Mouse (Mus musculus): ENCODE results near the gene Wdr66. TPM values are rescaled to one million over a fixed set of nuclear protein-coding genes. Genes with fewer than 3 reads are reported as not detected.
A peak's percentile ranks its signal among the peaks of the same experiment; 100 is the strongest.

Gene Wdr66
- total and polyA plus RNA-seq, 3 experiments: 0.52 to 2.0 (median 0.65) TPM

GRCm38 (mm10) chr5:123239501-123239900, 12.4 kb upstream of the Wdr66 start:
- H3K9ac ChIP-seq (ENCODE audit: low read depth, low read length): no peak overlapping the region
- H3K27me3 ChIP-seq (ENCODE audit: control insufficient read depth, insufficient read depth, low read length): no peaks in the 10 kb centered on the region
- H3K4me3 ChIP-seq: no peak overlapping the region
- intact Hi-C loops (cut with DNase I): no loop called here
- H3K4me1 ChIP-seq (ENCODE audit: control insufficient read depth, insufficient read depth, low read length): no peaks in the 10 kb centered on the region
- 90% methylated on average over 11 of the region's 11 CpGs for WGBS
- no peaks in the 10 kb centered on the region for H3K79me2 ChIP-seq (replicated peaks; ENCODE audit: control insufficient read depth, insufficient read depth, low read length)
- no peaks in the 10 kb centered on the region for H3K36me3 ChIP-seq (ENCODE audit: control insufficient read depth, insufficient read depth, low read length)
- H3K27ac ChIP-seq: no peak overlapping the region
- peak; percentile 61 to 66 for DNase-seq
- TF ChIP-seq CTCF (IDR thresholded peaks at IDR 0.05) (no peak), EP300 (IDR thresholded peaks at IDR 0.05; ENCODE audit: insufficient read depth, low read depth, low read length) (no peak), POLR2A (IDR thresholded peaks at IDR 0.05; ENCODE audit: insufficient read depth, low read depth, low read length) (no peak)

GRCm38 (mm10) chr5:123245518-123245917, 6.4 kb upstream of the Wdr66 start:
- intact Hi-C loops (cut with DNase I): no loop called here

DNA sequence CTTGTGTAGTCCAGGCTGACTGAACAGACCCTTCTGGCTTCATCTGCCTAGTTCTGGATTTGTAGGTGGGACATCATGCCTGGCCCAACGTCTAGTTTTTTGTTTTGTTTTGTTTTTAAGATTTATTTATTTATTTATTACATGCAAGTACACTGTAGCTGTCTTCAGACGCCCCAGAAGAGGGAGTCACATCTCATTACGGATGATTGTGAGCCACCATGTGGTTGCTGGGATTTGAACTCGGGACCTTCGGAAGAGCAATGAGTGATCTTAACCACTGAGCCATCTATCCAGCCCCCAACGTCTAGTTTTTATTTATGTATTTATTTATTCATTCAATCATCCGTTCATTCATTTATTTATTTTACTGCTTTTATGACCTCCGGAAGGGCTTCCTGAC, 512 bp upstream of the Wdr66 start:
- Histone ChIP-seq H3K27ac (no peak overlapping the region), H3K27me3 (ENCODE audit: control insufficient read depth, insufficient read depth, low read length) (no peaks in the 10 kb centered on the region), H3K4me3 (no peak overlapping the region), H3K9ac (ENCODE audit: low read depth, low read length) (no peak overlapping the region), H3K79me2 (replicated peaks; ENCODE audit: control insufficient read depth, insufficient read depth, low read length) (no peaks in the 10 kb centered on the region), H3K36me3 (ENCODE audit: control insufficient read depth, insufficient read depth, low read length) (no peaks in the 10 kb centered on the region), H3K4me1 (ENCODE audit: control insufficient read depth, insufficient read depth, low read length) (no peaks in the 10 kb centered on the region)
- 63% methylated on average over 8 of the region's 8 CpGs for WGBS
- DNase-seq: no peak
- TF ChIP-seq POLR2A (IDR thresholded peaks at IDR 0.05; ENCODE audit: insufficient read depth, low read depth, low read length) (no peak), CTCF (IDR thresholded peaks at IDR 0.05) (no peak), EP300 (IDR thresholded peaks at IDR 0.05; ENCODE audit: insufficient read depth, low read depth, low read length) (no peak)
- intact Hi-C loops (cut with DNase I): loop anchor here (5.0 kb wide), 2 partner anchors 116 to 186 kb away; no protein-coding TSS in a partner anchor

More at GRCm38 (mm10) chr5:123245518-123245917, 6.4 kb upstream of the Wdr66 start:
- Histone ChIP-seq H3K4me1 (ENCODE audit: control insufficient read depth, insufficient read depth, low read length) (no peaks in the 10 kb centered on the region), H3K79me2 (replicated peaks; ENCODE audit: control insufficient read depth, insufficient read depth, low read length) (no peaks in the 10 kb centered on the region), H3K27me3 (ENCODE audit: control insufficient read depth, insufficient read depth, low read length) (no peaks in the 10 kb centered on the region), H3K9ac (ENCODE audit: low read depth, low read length) (no peak overlapping the region), H3K27ac (no peak overlapping the region), H3K36me3 (ENCODE audit: control insufficient read depth, insufficient read depth, low read length) (no peaks in the 10 kb centered on the region), H3K4me3 (no peak overlapping the region)
- TF ChIP-seq EP300 (IDR thresholded peaks at IDR 0.05; ENCODE audit: insufficient read depth, low read depth, low read length) (no peak), CTCF (IDR thresholded peaks at IDR 0.05) (peak; percentile 75), POLR2A (IDR thresholded peaks at IDR 0.05; ENCODE audit: insufficient read depth, low read depth, low read length) (no peak)
- WGBS: 26% methylated on average over 4 of the region's 4 CpGs
- DNase-seq: peak in 1 of 2 experiments; percentile 39

DNA sequence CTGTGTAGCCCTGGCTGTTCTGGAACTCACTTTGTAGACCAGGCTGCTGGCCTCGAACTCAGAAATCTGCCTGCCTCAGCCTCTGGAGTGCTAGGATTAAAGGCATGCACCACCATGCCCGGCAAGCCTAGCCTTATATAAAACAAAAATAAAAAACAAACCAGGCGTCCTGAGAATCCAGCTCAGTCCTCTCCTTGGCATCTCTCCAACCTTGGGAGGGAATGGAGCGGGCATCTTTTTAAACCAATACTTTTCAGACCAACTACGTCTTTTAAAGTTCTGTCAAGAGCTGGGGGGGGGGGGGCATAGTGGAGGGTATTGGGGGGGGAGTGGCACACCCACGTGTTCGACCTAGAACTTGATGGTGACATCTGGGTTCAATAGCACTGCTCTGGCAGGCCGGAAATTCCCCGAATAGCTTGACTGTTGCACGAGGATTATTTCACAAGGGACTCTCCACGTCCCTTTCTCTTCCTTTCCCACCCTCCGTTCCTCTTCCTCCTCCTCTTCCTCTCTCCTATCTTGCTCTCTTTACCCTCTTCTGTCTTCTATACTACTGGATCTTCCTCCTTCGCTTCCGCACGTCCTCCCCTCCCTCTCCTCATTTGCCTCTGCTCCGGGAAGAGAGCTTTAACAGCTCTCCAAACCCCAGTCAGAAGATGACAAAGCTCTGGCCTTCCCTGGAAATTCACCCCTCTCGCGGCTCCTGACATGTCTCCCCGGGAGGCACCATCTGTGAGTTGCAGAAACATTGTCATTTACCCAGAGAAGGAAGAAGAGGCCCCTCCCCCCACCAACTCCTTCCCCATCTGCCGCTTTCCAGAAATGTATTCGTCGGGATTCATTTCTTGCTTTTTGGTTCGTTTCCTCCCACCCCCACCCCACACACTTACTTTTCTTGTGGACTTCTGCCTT, 5.2 kb downstream of the Wdr66 start:
- H3K4me3 ChIP-seq: no peak overlapping the region
- no peaks in the 10 kb centered on the region for H3K79me2 ChIP-seq (replicated peaks; ENCODE audit: control insufficient read depth, insufficient read depth, low read length)
- H3K27ac ChIP-seq: peak overlapping the region; percentile 12; the same call in 1 of the 2 replicates
- no peaks in the 10 kb centered on the region for H3K27me3 ChIP-seq (ENCODE audit: control insufficient read depth, insufficient read depth, low read length)
- no peak overlapping the region for H3K9ac ChIP-seq (ENCODE audit: low read depth, low read length)
- WGBS: 21% methylated on average over 23 of the region's 23 CpGs
- no peak for DNase-seq
- intact Hi-C loops (cut with DNase I): no loop called here
- no peak for TF ChIP-seq EP300 (IDR thresholded peaks at IDR 0.05; ENCODE audit: insufficient read depth, low read depth, low read length)
- TF ChIP-seq CTCF (IDR thresholded peaks at IDR 0.05): no peak
- TF ChIP-seq POLR2A (IDR thresholded peaks at IDR 0.05; ENCODE audit: insufficient read depth, low read depth, low read length): no peak
- no peaks in the 10 kb centered on the region for H3K36me3 ChIP-seq (ENCODE audit: control insufficient read depth, insufficient read depth, low read length)
- H3K4me1 ChIP-seq (ENCODE audit: control insufficient read depth, insufficient read depth, low read length): no peaks in the 10 kb centered on the region

DNA sequence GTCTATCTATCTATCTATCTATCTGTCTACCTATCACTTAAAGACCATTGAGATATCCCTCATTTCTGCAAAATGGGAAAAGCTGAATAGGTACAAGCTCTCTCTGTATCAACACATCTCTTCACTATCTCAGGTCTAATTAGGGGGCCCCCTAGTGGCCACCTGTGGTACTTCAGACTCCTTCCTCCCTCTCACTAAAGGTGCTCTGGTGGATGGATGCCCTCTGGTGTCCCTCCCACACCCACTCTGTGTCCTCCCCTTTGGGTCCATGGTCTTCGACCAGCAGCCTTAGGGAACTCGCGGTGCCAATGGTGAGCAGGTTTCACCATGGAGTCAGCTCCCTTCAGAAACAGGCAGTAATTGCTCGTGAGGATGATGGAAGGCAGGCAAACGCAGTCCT, 7.1 kb downstream of the Wdr66 start:
- no peak overlapping the region for H3K27ac ChIP-seq
- H3K36me3 ChIP-seq (ENCODE audit: control insufficient read depth, insufficient read depth, low read length): no peaks in the 10 kb centered on the region
- no peaks in the 10 kb centered on the region for H3K27me3 ChIP-seq (ENCODE audit: control insufficient read depth, insufficient read depth, low read length)
- TF ChIP-seq CTCF (IDR thresholded peaks at IDR 0.05) (peak; percentile 88), POLR2A (IDR thresholded peaks at IDR 0.05; ENCODE audit: insufficient read depth, low read depth, low read length) (no peak)
- DNase-seq: peak; percentile 29 to 63
- intact Hi-C loops (cut with DNase I): no loop called here
- H3K79me2 ChIP-seq (replicated peaks; ENCODE audit: control insufficient read depth, insufficient read depth, low read length): no peaks in the 10 kb centered on the region
- no peak overlapping the region for H3K4me3 ChIP-seq
- no peaks in the 10 kb centered on the region for H3K4me1 ChIP-seq (ENCODE audit: control insufficient read depth, insufficient read depth, low read length)
- 51% methylated on average over 5 of the region's 5 CpGs for WGBS
- no peak overlapping the region for H3K9ac ChIP-seq (ENCODE audit: low read depth, low read length)

GRCm38 (mm10) chr5:123260698-123261097, 8.8 kb downstream of the Wdr66 start:
- Histone ChIP-seq H3K4me3 (no peak overlapping the region), H3K27ac (no peak overlapping the region), H3K79me2 (replicated peaks; ENCODE audit: control insufficient read depth, insufficient read depth, low read length) (no peaks in the 10 kb centered on the region), H3K4me1 (ENCODE audit: control insufficient read depth, insufficient read depth, low read length) (no peaks in the 10 kb centered on the region), H3K9ac (ENCODE audit: low read depth, low read length) (no peak overlapping the region), H3K36me3 (ENCODE audit: control insufficient read depth, insufficient read depth, low read length) (no peaks in the 10 kb centered on the region), H3K27me3 (ENCODE audit: control insufficient read depth, insufficient read depth, low read length) (no peaks in the 10 kb centered on the region)
- WGBS: 77% methylated on average over 8 of the region's 8 CpGs
- no peak for DNase-seq
- no peak for TF ChIP-seq POLR2A (IDR thresholded peaks at IDR 0.05; ENCODE audit: insufficient read depth, low read depth, low read length)
- TF ChIP-seq CTCF (IDR thresholded peaks at IDR 0.05): no peak
- TF ChIP-seq EP300 (IDR thresholded peaks at IDR 0.05; ENCODE audit: insufficient read depth, low read depth, low read length): no peak
- intact Hi-C loops (cut with DNase I): no loop called here
